28 mouse cellular contexts compared by ENCODE assay signal in genomic region chr10:77670710-77671109, GRCm38 (mm10). TPM values are rescaled to one million over a fixed set of nuclear protein-coding genes. Genes with fewer than 3 reads are reported as not detected.
DNase-seq lines count a peak whose midpoint lies in the region; ATAC-seq and TF ChIP-seq lines count a peak whose summit lies in the region.
"Had no signal": no experiment of that assay in that cellular context is flagged by ENCODE, and none has a peak within 500 bp of the region (broad histone marks: within the 10 kb centered on the region; RNA-seq: fewer than 3 reads in every experiment).

No protein-coding gene starts in this region.

- no peak for ATAC-seq in heart, embryonic 11.5 days (replicated peaks; ENCODE audit: insufficient number of reproducible peaks, low FRiP score, low TSS enrichment)
- no peak; the same call in 1 of the 2 replicates for ATAC-seq in liver, embryonic 12.5 days
- ATAC-seq: forebrain, embryonic 14.5 days; hindbrain, embryonic 16.5 days; Patski had no signal

- no peak overlapping the region for H3K4me3 ChIP-seq in heart, embryonic 11.5 days (ENCODE audit: low read depth, low read length)
- H3K4me3 ChIP-seq in liver, embryonic 12.5 days: no peak overlapping the region
- H3K4me3 ChIP-seq in CH12.LX (replicated peaks in 1 of 3; ENCODE audit: low read depth in 2 of 3, low read length in 2 of 3, poor library complexity in 1 of 3): no peak overlapping the region
- no peak overlapping the region for H3K4me3 ChIP-seq in layer of hippocampus, adult 2 months
- H3K4me3 ChIP-seq: heart, embryonic 15.5 days; hindbrain, embryonic 13.5 days; intestine, embryonic 15.5 days had no signal

- no peaks in the 10 kb centered on the region; the same call in 1 of the 2 replicates for H3K4me1 ChIP-seq in heart, embryonic 11.5 days (ENCODE audit: control insufficient read depth, insufficient read depth, low read length)
- H3K4me1 ChIP-seq in liver, embryonic 12.5 days: peaks cover 25% of the 10 kb centered on the region
- H3K4me1 ChIP-seq in CH12.LX (ENCODE audit: control insufficient read depth in 1 of 2, insufficient read depth in 2 of 2): peaks cover 33 to 85% of the 10 kb centered on the region in 2 experiments
- H3K4me1 ChIP-seq: heart, embryonic 15.5 days; hindbrain, embryonic 13.5 days; intestine, embryonic 15.5 days had no signal

- DNase-seq in heart, postnatal 25 days (ENCODE audit: low spot score): no peak
- no peak for DNase-seq in liver
- peak; percentile 71 for DNase-seq in CH12.LX (ENCODE audit: extremely low read depth)
- no peak for DNase-seq in layer of hippocampus, adult 2 months (ENCODE audit: low spot score in 2 of 2)
- DNase-seq: adrenal gland, postnatal 10 days; adrenal gland, postnatal 36 days; cerebellum, adult 18-20 months; cerebellum, adult 9-10 months; cerebellum, postnatal 14 days; gastrocnemius, postnatal 25 days; heart, adult 18-20 months; heart, postnatal 10 days; heart, postnatal 4 days had no signal

- TF ChIP-seq RAD21 in CH12.LX (IDR thresholded peaks at IDR 0.05; ENCODE audit: low read depth, low read length): no peak

- TF ChIP-seq CTCF in CH12.LX (conservative IDR thresholded peaks at IDR 0.05 in 1 of 2, IDR thresholded peaks at IDR 0.05 in 1 of 2; ENCODE audit: low read depth in 2 of 2, low read length in 2 of 2): no peak
- TF ChIP-seq CTCF in layer of hippocampus, adult 2 months (conservative IDR thresholded peaks at IDR 0.05): no peak

- no peak overlapping the region for H3K9ac ChIP-seq in heart, embryonic 11.5 days (ENCODE audit: low read depth, low read length)
- H3K9ac ChIP-seq in liver, embryonic 12.5 days: no peak overlapping the region
- H3K9ac ChIP-seq in CH12.LX (ENCODE audit: insufficient read depth, low read depth): no peak overlapping the region
- H3K9ac ChIP-seq: heart, embryonic 15.5 days; hindbrain, embryonic 13.5 days; intestine, embryonic 15.5 days had no signal

- no peaks in the 10 kb centered on the region for H3K36me3 ChIP-seq in heart, embryonic 11.5 days (ENCODE audit: control insufficient read depth, insufficient read depth, low read length)
- no peaks in the 10 kb centered on the region for H3K36me3 ChIP-seq in liver, embryonic 12.5 days
- no peaks in the 10 kb centered on the region for H3K36me3 ChIP-seq in CH12.LX (replicated peaks in 1 of 2; ENCODE audit: control insufficient read depth in 1 of 2, insufficient read depth in 1 of 2, low read length in 1 of 2)
- H3K36me3 ChIP-seq: G1E; heart, embryonic 15.5 days; hindbrain, embryonic 13.5 days; intestine, embryonic 15.5 days had no signal

- H3K27ac ChIP-seq in heart, embryonic 11.5 days (ENCODE audit: low read depth, low read length): peak overlapping the region; percentile 73
- peak overlapping the region; percentile 74 for H3K27ac ChIP-seq in liver, embryonic 12.5 days
- no peak overlapping the region for H3K27ac ChIP-seq in CH12.LX (ENCODE audit: insufficient read depth, low read depth)
- H3K27ac ChIP-seq in layer of hippocampus, adult 2 months: no peak overlapping the region
- H3K27ac ChIP-seq: heart, embryonic 15.5 days; hindbrain, embryonic 13.5 days; intestine, embryonic 15.5 days had no signal

- dilution Hi-C loops in CH12.LX (cut with MboI; ENCODE audit: extremely low pct_ligation_motif_present, extremely low pct_unique_long_range_greater_than_20kb, low sequenced_read_pairs): no loop called here

- no peak overlapping the region for H3K4me2 ChIP-seq in heart, embryonic 11.5 days
- H3K4me2 ChIP-seq in liver, embryonic 12.5 days: no peak overlapping the region
- H3K4me2 ChIP-seq in CH12.LX (ENCODE audit: insufficient read depth, low read depth, poor library complexity, severe bottlenecking): 0 out of 2 replicates have a peak overlapping the region, but pooled peaks have one; percentile 12
- H3K4me2 ChIP-seq: heart, embryonic 15.5 days; hindbrain, embryonic 13.5 days; intestine, embryonic 15.5 days had no signal

- H3K9me3 ChIP-seq in heart, embryonic 11.5 days (replicated peaks; ENCODE audit: control insufficient read depth, low read length): no peaks in the 10 kb centered on the region
- no peaks in the 10 kb centered on the region for H3K9me3 ChIP-seq in liver, embryonic 12.5 days (replicated peaks)
- peaks cover 3% of the 10 kb centered on the region for H3K9me3 ChIP-seq in CH12.LX (replicated peaks; ENCODE audit: low read length)
- H3K9me3 ChIP-seq: G1E; heart, embryonic 15.5 days; hindbrain, embryonic 13.5 days; intestine, embryonic 15.5 days had no signal

- H3K79me2 ChIP-seq in CH12.LX (replicated peaks; ENCODE audit: control insufficient read depth, extremely low read depth, insufficient read depth, poor library complexity, severe bottlenecking): no peaks in the 10 kb centered on the region

- no peak; the same call in 1 of the 2 replicates for TF ChIP-seq EP300 in CH12.LX (IDR thresholded peaks at IDR 0.05; ENCODE audit: low read length)

- in situ Hi-C loops in CH12.LX (cut with MboI; ENCODE audit: low pct_ligation_motif_present, low pct_unique_long_range_greater_than_20kb, low sequenced_read_pairs): no loop called here

- WGBS in heart, embryonic 11.5 days (ENCODE audit: insufficient replicate concordance): 83% methylated on average over 4 of the region's 4 CpGs
- WGBS in liver, embryonic 12.5 days (ENCODE audit: insufficient replicate concordance): 67% methylated on average over 4 of the region's 4 CpGs

- TF ChIP-seq POLR2A in CH12.LX (IDR thresholded peaks at IDR 0.05; ENCODE audit: low read depth, low read length): no peak

- intact Hi-C loops in heart, postnatal 25 days (cut with DNase I): no loop called here

- peaks cover 11% of the 10 kb centered on the region for H3K27me3 ChIP-seq in heart, embryonic 11.5 days (ENCODE audit: control insufficient read depth, insufficient read depth, low read length)
- H3K27me3 ChIP-seq in liver, embryonic 12.5 days (replicated peaks): peaks cover 40% of the 10 kb centered on the region
- peaks cover 5% of the 10 kb centered on the region for H3K27me3 ChIP-seq in CH12.LX (replicated peaks)

TF ChIP-seq in CH12.LX, 34 proteins besides CTCF, POLR2A, EP300 and RAD21 (continues in another document):
- TF ChIP-seq POLR2AphosphoS2 (IDR thresholded peaks at IDR 0.05; ENCODE audit: low read depth, low read length) (no peak), SIN3A (IDR thresholded peaks at IDR 0.05; ENCODE audit: low read length) (0 out of 2 replicates have a peak, but pooled peaks have one; percentile 40), MAX (IDR thresholded peaks at IDR 0.05; ENCODE audit: low read length) (no peak), MAZ (IDR thresholded peaks at IDR 0.05; ENCODE audit: low read depth, low read length) (no peak), KAT2A (IDR thresholded peaks at IDR 0.05; ENCODE audit: insufficient replicate concordance, low read length) (no peak), UBTF (IDR thresholded peaks at IDR 0.05; ENCODE audit: low read depth, low read length) (no peak), ELF1 (IDR thresholded peaks at IDR 0.05; ENCODE audit: low read depth, low read length) (no peak), CHD2 (IDR thresholded peaks at IDR 0.05; ENCODE audit: low read length) (no peak), ZNF384 (IDR thresholded peaks at IDR 0.05; ENCODE audit: low read depth, low read length) (no peak), MXI1 (IDR thresholded peaks at IDR 0.05; ENCODE audit: low read depth, low read length) (no peak), NELFE (IDR thresholded peaks at IDR 0.05; ENCODE audit: low read depth, low read length) (no peak), MYC (IDR thresholded peaks at IDR 0.05; ENCODE audit: low read depth, low read length) (no peak), IRF4 (IDR thresholded peaks at IDR 0.05; ENCODE audit: low read depth, low read length) (0 out of 2 replicates have a peak, but pooled peaks have one; percentile 30), CHD1 (IDR thresholded peaks at IDR 0.05; ENCODE audit: low read depth, low read length) (no peak)

RNA-seq across cellular contexts. Expression of gene Tspear, which starts 15.7 kb away (rescaled TPM):
- polyA plus RNA-seq in heart, embryonic 11.5 days (2014; fragmentation: Nextera tagmentation; extraction: Ambion mirVana): not detected in 2 replicates
- not detected for total RNA-seq in heart, postnatal 25 days (2021)
- polyA plus RNA-seq in liver, embryonic 12.5 days (2016; fragmentation: Nextera tagmentation; extraction: Ambion mirVana): 0.05 TPM in 1 of 2 replicates, not detected in the other
- total RNA-seq in CH12.LX (2012; rRNA removed) (0.17 and 0.42 TPM in 2 replicates), CH12.LX (2014; rRNA removed) (0.09 TPM in 1 of 2 replicates, not detected in the other)
- 0.11 TPM in 1 of 2 replicates, not detected in the other for polyA plus RNA-seq in CH12.LX (2012; ENCODE audit: insufficient read length, low read depth)
- total RNA-seq in layer of hippocampus, adult 2 months (2021): not detected
- total RNA-seq: G1E; gastrocnemius, adult 8-10 months; gastrocnemius, postnatal 25 days; heart, adult 18-20 months; heart, postnatal 10 days; heart, postnatal 4 days had no signal
- polyA plus RNA-seq: G1E; heart, embryonic 15.5 days; Patski had no signal

RNA-seq across cellular contexts. Expression of gene Gm19402, which starts 19.8 kb away (rescaled TPM):
- not detected in 2 replicates for polyA plus RNA-seq in heart, embryonic 11.5 days (2014; fragmentation: Nextera tagmentation; extraction: Ambion mirVana)
- not detected for total RNA-seq in heart, postnatal 25 days (2021)
- not detected in 2 replicates for polyA plus RNA-seq in liver, embryonic 12.5 days (2016; fragmentation: Nextera tagmentation; extraction: Ambion mirVana)
- total RNA-seq in CH12.LX (2012; rRNA removed) (not detected in 2 replicates), CH12.LX (2014; rRNA removed) (not detected in 2 replicates)
- polyA plus RNA-seq in CH12.LX (2012; ENCODE audit: insufficient read length, low read depth): not detected in 2 replicates
- not detected for total RNA-seq in layer of hippocampus, adult 2 months (2021)
- total RNA-seq: adrenal gland, adult 18-20 months; adrenal gland, postnatal 10 days; adrenal gland, postnatal 36 days; G1E; gastrocnemius, adult 8-10 months; gastrocnemius, postnatal 25 days; heart, adult 18-20 months; heart, postnatal 10 days; heart, postnatal 4 days had no signal
- polyA plus RNA-seq: embryonic facial prominence, embryonic 11.5 days; embryonic facial prominence, embryonic 14.5 days; forebrain, embryonic 11.5 days; forebrain, embryonic 14.5 days; G1E; gonadal fat pad, adult 2 months; heart, embryonic 15.5 days; hindbrain, embryonic 13.5 days; hindbrain, embryonic 16.5 days; intestine, embryonic 15.5 days; Patski had no signal

RNA-seq across cellular contexts. Expression of gene Gm9508, which starts 26.3 kb away (rescaled TPM):
- not detected in 2 replicates for polyA plus RNA-seq in heart, embryonic 11.5 days (2014; fragmentation: Nextera tagmentation; extraction: Ambion mirVana)
- total RNA-seq in heart, postnatal 25 days (2021): not detected
- polyA plus RNA-seq in liver, embryonic 12.5 days (2016; fragmentation: Nextera tagmentation; extraction: Ambion mirVana): not detected in 2 replicates
- total RNA-seq in CH12.LX (2012; rRNA removed) (not detected in 2 replicates), CH12.LX (2014; rRNA removed) (not detected in 2 replicates)
- not detected in 2 replicates for polyA plus RNA-seq in CH12.LX (2012; ENCODE audit: insufficient read length, low read depth)
- total RNA-seq in layer of hippocampus, adult 2 months (2021): not detected
- total RNA-seq: adrenal gland, adult 18-20 months; adrenal gland, postnatal 10 days; adrenal gland, postnatal 36 days; G1E; gastrocnemius, adult 8-10 months; gastrocnemius, postnatal 25 days; heart, adult 18-20 months; heart, postnatal 10 days; heart, postnatal 4 days had no signal
- polyA plus RNA-seq: embryonic facial prominence, embryonic 11.5 days; embryonic facial prominence, embryonic 14.5 days; forebrain, embryonic 11.5 days; forebrain, embryonic 14.5 days; G1E; gonadal fat pad, adult 2 months; heart, embryonic 15.5 days; hindbrain, embryonic 13.5 days; hindbrain, embryonic 16.5 days; intestine, embryonic 15.5 days; Patski had no signal

RNA-seq across cellular contexts. Expression of gene Gm10272, which starts 35.7 kb away (rescaled TPM):
- polyA plus RNA-seq in heart, embryonic 11.5 days (2014; fragmentation: Nextera tagmentation; extraction: Ambion mirVana): not detected in 2 replicates
- not detected for total RNA-seq in heart, postnatal 25 days (2021)
- not detected in 2 replicates for polyA plus RNA-seq in liver, embryonic 12.5 days (2016; fragmentation: Nextera tagmentation; extraction: Ambion mirVana)
- total RNA-seq in CH12.LX (2012; rRNA removed) (not detected in 2 replicates), CH12.LX (2014; rRNA removed) (not detected in 2 replicates)
- polyA plus RNA-seq in CH12.LX (2012; ENCODE audit: insufficient read length, low read depth): not detected in 2 replicates
- not detected for total RNA-seq in layer of hippocampus, adult 2 months (2021)
- total RNA-seq: adrenal gland, adult 18-20 months; adrenal gland, postnatal 10 days; adrenal gland, postnatal 36 days; G1E; gastrocnemius, adult 8-10 months; gastrocnemius, postnatal 25 days; heart, adult 18-20 months; heart, postnatal 10 days; heart, postnatal 4 days had no signal
- polyA plus RNA-seq: embryonic facial prominence, embryonic 11.5 days; embryonic facial prominence, embryonic 14.5 days; forebrain, embryonic 11.5 days; forebrain, embryonic 14.5 days; G1E; gonadal fat pad, adult 2 months; heart, embryonic 15.5 days; hindbrain, embryonic 13.5 days; hindbrain, embryonic 16.5 days; intestine, embryonic 15.5 days; Patski had no signal

RNA-seq across cellular contexts. Expression of gene Gm10024, which starts 40.5 kb away (rescaled TPM):
- not detected in 2 replicates for polyA plus RNA-seq in heart, embryonic 11.5 days (2014; fragmentation: Nextera tagmentation; extraction: Ambion mirVana)
- not detected for total RNA-seq in heart, postnatal 25 days (2021)
- polyA plus RNA-seq in liver, embryonic 12.5 days (2016; fragmentation: Nextera tagmentation; extraction: Ambion mirVana): not detected in 2 replicates
- not detected in 2 replicates for total RNA-seq in CH12.LX (2012; rRNA removed)
- not detected in 2 replicates for total RNA-seq in CH12.LX (2014; rRNA removed)
- not detected in 2 replicates for polyA plus RNA-seq in CH12.LX (2012; ENCODE audit: insufficient read length, low read depth)
- total RNA-seq in layer of hippocampus, adult 2 months (2021): not detected
- total RNA-seq: adrenal gland, adult 18-20 months; adrenal gland, postnatal 10 days; adrenal gland, postnatal 36 days; G1E; gastrocnemius, adult 8-10 months; gastrocnemius, postnatal 25 days; heart, adult 18-20 months; heart, postnatal 10 days; heart, postnatal 4 days had no signal
- polyA plus RNA-seq: embryonic facial prominence, embryonic 11.5 days; forebrain, embryonic 11.5 days; forebrain, embryonic 14.5 days; G1E; gonadal fat pad, adult 2 months; heart, embryonic 15.5 days; hindbrain, embryonic 13.5 days; hindbrain, embryonic 16.5 days; intestine, embryonic 15.5 days; Patski had no signal

Comparison
In these comparisons a context has a peak if more than half of its experiments do, and no peak if none do; other contexts are left out.
1. H3K27ac ChIP-seq: peak in heart, embryonic 11.5 days (single experiment) and liver, embryonic 12.5 days (single experiment); none in CH12.LX (single experiment) and layer of hippocampus, adult 2 months (single experiment).